Mouse (Mus musculus) skeletal muscle tissue, postnatal 0 days (tissue): Measurements from ENCODE around the gene Ing5. TPM values are rescaled to one million over a fixed set of nuclear protein-coding genes. Genes with fewer than 3 reads are reported as not detected.

Source experiments
- polyA plus RNA-seq: library from polyadenylated mRNA; unstranded; fragments of >200 nt; fragmentation: Nextera tagmentation; extraction: Ambion mirVana; gene quantifications from 2 replicates; pipeline ENCODE4 v1.2.1, GENCODE M21; 2015

The Ing5 gene
- 4.3 and 4.4 TPM in 2 replicates for polyA plus RNA-seq

DNA sequence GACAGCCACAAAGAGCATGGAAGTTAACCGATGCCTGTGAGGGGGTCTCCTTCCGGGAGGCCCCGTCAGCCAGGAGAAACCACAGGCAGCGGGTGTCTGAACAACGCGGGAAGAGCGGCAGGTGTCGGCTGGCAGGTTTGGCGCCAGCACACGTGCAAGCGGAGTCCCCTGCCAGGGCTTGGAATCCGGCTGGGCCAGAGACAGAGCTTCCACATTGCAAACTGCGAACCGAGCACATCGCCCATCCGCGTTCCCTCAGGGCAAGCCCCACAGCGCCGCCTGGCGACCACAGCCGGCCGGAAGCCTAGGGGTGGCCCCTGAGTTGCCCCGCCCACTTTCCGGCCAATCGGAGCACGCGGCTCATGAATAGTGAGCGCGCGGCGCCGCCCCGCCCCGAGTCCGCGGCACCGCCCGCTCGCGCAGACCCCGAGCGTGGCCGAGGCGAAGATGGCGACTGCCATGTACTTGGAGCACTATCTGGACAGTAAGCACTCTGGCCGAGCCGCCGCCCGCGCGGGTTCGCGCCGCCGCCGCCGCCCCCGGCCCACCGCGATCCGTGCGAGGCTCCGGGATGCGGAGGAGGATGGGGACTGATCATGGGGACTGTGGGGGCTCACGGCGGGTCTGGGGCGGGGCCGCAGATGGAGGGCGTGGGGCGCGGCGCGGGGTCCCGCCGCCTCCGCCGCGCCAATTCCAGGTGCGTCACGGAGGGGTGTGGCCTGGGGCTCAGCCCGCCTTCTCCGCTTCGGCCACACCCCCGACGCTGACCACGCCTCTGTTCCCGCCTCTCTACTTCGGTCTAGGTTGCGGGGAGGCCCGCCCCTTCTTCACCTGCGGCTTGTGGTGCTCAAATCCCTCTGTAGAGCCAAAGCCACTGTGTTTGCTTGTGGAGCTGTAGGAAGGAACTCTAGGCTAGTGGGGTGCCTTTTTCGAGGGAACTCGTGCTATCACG lies at the start of gene Ing5:
TSS of gene Ing5 (plus strand) at position 410 of the 952 bp plus-strand sequence.

DNA sequence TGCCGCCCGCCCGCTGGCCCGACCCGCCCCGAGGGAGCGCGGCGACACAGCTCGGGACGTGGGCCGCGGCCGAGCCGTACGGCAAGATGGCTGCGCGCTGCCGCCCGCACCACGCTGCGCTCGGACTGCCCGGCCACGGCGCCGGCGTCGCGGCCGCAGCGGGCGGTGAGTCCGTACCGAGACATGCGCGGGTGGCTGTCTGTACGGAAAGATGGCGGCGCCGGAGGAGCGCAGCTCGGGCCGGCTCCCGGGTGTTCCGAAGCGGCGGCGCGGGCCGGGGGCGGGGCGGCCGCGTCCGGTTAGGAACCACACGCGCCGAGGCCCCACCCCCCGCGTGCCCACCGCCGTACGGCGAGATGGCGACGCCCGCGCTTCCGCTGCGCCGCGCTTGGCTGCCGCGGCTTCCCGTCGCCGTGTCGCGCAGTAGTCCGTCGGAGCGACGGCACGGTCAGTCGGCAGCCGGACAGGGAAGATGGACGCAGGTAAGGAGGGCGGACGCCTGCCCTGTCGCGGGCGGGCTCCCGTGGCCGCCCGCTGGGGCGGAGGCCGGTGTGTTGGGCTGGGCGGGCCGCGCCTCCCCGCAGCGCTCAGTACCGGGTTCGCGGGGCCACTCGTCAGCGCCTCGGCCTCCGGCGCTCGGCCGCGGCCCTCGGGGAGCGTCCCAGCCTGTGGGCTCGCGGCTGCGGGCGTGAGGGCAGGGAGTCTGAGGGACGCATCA lies 49.0 kb upstream of the Ing5 start, which contains the start of gene Thap4:
TSS of gene Thap4 (minus strand) at position 292 of the 718 bp plus-strand sequence.

DNA sequence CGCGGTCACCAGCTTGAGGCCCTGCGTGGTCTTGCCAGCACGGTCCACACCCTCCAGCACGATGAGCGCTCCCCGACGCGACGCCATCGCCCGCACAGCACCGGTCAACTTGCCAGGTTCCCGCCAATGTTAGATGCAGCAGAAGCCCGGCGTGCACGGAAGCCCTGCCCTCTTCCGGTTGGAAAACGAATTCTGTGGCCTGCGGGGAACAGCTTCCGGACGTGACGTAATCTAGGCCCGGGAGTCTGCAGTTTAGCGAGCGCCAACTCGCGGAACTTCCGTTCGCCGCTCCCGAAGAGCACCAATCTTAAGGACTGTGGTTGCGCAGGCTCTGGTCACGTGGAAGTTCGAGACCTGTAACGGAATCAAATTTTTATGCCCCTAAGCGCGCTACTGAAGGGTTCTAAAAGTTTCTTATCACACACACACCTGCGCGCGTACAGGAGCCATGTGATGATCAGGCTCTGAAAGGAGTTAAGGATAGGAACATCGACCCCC lies 2.0 kb upstream of the Ing5 start, which contains the start of gene Dtymk:
TSS of gene Dtymk (minus strand) at position 194 of the 498 bp plus-strand sequence.

DNA sequence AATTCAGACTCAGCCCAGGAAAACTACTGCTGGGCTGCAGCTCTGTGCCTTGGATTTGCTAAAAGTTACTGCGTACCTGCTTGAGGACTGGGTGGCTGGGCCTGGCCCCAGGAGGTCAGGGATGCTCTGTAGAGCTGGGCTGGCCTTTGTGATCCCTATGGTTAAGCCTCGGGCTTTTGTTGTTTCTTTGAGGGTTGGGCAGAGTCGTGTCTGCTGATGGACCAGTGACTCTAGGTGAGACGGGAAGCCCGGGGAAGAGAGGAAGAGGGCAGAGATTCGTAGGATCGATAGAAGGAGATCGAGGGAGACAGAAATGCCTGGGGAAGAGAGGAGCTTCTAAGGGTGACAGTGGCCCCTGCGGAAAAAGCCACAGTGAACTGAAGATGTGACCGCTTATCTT lies 20.8 kb downstream of the Ing5 start, which contains the start of gene D2hgdh:
TSS of gene D2hgdh (plus strand) at position 301 of the 400 bp plus-strand sequence.

DNA sequence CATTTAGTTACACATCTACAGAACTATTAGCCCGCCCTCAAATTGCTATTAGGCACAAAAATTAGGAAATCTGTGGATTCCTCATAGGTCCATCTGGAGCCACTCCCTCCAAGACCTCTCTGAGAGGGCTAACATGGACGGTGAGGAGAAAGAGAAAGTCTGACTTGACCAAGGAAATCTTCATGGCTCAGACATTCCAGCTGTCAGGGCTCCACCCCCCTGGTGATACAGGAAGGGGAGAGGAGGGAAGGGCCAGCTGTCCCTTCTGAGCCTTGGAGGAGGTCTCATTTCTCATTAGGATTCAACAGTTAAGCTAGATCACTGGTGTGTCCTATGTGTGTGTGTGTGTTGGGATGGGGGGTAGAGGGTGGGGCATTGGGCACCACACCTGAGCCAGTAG lies 57.3 kb downstream of the Ing5 start, which contains the start of gene Gal3st2:
TSS of gene Gal3st2 (plus strand) at position 259 of the 400 bp plus-strand sequence.

Other genes with a start within 250 kb of the Ing5 start
- gene Stk25, start 145.3 kb upstream of the Ing5 start, polyA plus RNA-seq: 108 and 117 TPM in 2 replicates
- 17.9 and 25.3 TPM in 2 replicates for gene Bok, start 118.3 kb upstream of the Ing5 start, polyA plus RNA-seq
- 45.1 and 47.5 TPM in 2 replicates for gene Atg4b, start 52.5 kb upstream of the Ing5 start, polyA plus RNA-seq
- gene Thap4, start 49.1 kb upstream of the Ing5 start, polyA plus RNA-seq: 37.5 and 37.7 TPM in 2 replicates
- 75.9 and 83.5 TPM in 2 replicates for gene Dtymk, start 2.0 kb upstream of the Ing5 start, polyA plus RNA-seq
- 9.1 and 9.8 TPM in 2 replicates for gene D2hgdh, start 20.9 kb downstream of the Ing5 start, polyA plus RNA-seq
- 0.50 and 0.74 TPM in 2 replicates for gene Gal3st2, start 57.3 kb downstream of the Ing5 start, polyA plus RNA-seq
- gene Gal3st2b, start 114.3 kb downstream of the Ing5 start, polyA plus RNA-seq: 0.06 and 0.19 TPM in 2 replicates
- gene Gal3st2c, start 186.5 kb downstream of the Ing5 start, polyA plus RNA-seq: not detected in 2 replicates
- not detected in 2 replicates for gene Neu4, start 216.5 kb downstream of the Ing5 start, polyA plus RNA-seq
- gene Pdcd1, start 248.6 kb downstream of the Ing5 start, polyA plus RNA-seq: not detected in 2 replicates